Mouse (Mus musculus) midbrain, embryonic 16.5 days (tissue): ENCODE data around the gene Pdcl3. TPM values are rescaled to one million over a fixed set of nuclear protein-coding genes. Genes with fewer than 3 reads are reported as not detected.
A peak's percentile ranks its signal among the peaks of the same experiment; 100 is the strongest.

Experiments used
- ATAC-seq: fragments of 200-750 bp; cut with Nextera tagmentation; 2 replicates; pipeline ENCODE4 v1.8.0; 2017; ENCODE audit warnings: moderate TSS enrichment
- H3K27ac ChIP-seq: fragments of 300-500 bp; sonication (generic); 2 replicates; pipeline ENCODE4 v1.5.1; 2014; ENCODE audit warnings: mild to moderate bottlenecking, low read length, mixed read lengths
- H3K27me3 ChIP-seq: fragments of 300-500 bp; sonication (generic); 2 replicates; pipeline ENCODE4 v1.6.1; 2014; ENCODE audit warnings: low read depth, low read length, mixed read lengths; ENCODE audit not compliant: control insufficient read depth, insufficient read depth
- H3K36me3 ChIP-seq: fragments of 300-500 bp; sonication (generic); 2 replicates; pipeline ENCODE4 v1.6.1; 2014; ENCODE audit warnings: mild to moderate bottlenecking, low read length, moderate library complexity, mixed read lengths; ENCODE audit not compliant: control insufficient read depth, insufficient read depth
- H3K4me1 ChIP-seq: fragments of 300-500 bp; sonication (generic); 2 replicates; pipeline ENCODE4 v1.6.1; 2014; ENCODE audit warnings: mild to moderate bottlenecking, low read length, mixed read lengths; ENCODE audit not compliant: control insufficient read depth, insufficient read depth
- H3K4me2 ChIP-seq: fragments of 300-500 bp; sonication (generic); 2 replicates; pipeline ENCODE4 v1.6.1; 2014; ENCODE audit warnings: mild to moderate bottlenecking, low read length, mixed read lengths
- H3K4me3 ChIP-seq: fragments of 300-500 bp; sonication (generic); 2 replicates; pipeline ENCODE4 v1.5.1; 2014; ENCODE audit warnings: low read depth, mild to moderate bottlenecking, low read length, moderate library complexity, mixed read lengths
- H3K9ac ChIP-seq: fragments of 300-500 bp; sonication (generic); 2 replicates; pipeline ENCODE4 v1.6.1; 2014; ENCODE audit warnings: low read depth, low read length, mixed read lengths
- H3K9me3 ChIP-seq: fragments of 300-500 bp; sonication (generic); replicated peaks from 2 replicates; pipeline ENCODE4 v1.6.1; 2014; ENCODE audit warnings: mild to moderate bottlenecking, low read length, mixed read lengths; ENCODE audit not compliant: control insufficient read depth, poor library complexity, severe bottlenecking
- WGBS: fragments of 180-500 bp; shearing (Covaris S2); extraction: QIAGEN DNeasy Blood & Tissue Kit; methylation state at CpG from one replicate; pipeline ENCODE4 v1.1.7; 2014; 5-methylcytosine and 5-hydroxymethylcytosine counted together
- polyA plus RNA-seq: library from polyadenylated mRNA; unstranded; fragments of >200 nt; fragmentation: Nextera tagmentation; extraction: Ambion mirVana; gene quantifications from 2 replicates; pipeline ENCODE4 v1.2.1, GENCODE M21; 2015

Pdcl3 gene
- polyA plus RNA-seq, 1 experiment from 2014 or later: 163 TPM

- 79% methylated on average over 2 of the region's 2 CpGs for WGBS
- Histone ChIP-seq H3K9ac (no peak overlapping the region), H3K4me1 (peaks cover 10% of the 10 kb centered on the region), H3K36me3 (no peaks in the 10 kb centered on the region), H3K27me3 (no peaks in the 10 kb centered on the region), H3K9me3 (no peaks in the 10 kb centered on the region), H3K27ac (no peak overlapping the region), H3K4me2 (no peak overlapping the region), H3K4me3 (no peak overlapping the region)
- no peak for ATAC-seq
These were observed 1.5 kb upstream of the Pdcl3 start for GRCm38 (mm10) chr1:38983870-38984269.

GRCm38 (mm10) chr1:38987080-38987864 is 1.9 kb downstream of the Pdcl3 start:
- Histone ChIP-seq H3K9ac (peak overlapping the region; percentile 89), H3K9me3 (no peaks in the 10 kb centered on the region), H3K4me3 (peak overlapping the region; percentile 86), H3K27me3 (no peaks in the 10 kb centered on the region), H3K4me1 (peaks cover 14% of the 10 kb centered on the region), H3K36me3 (0 out of 2 replicates have a peak, but pooled peaks cover 3% of the 10 kb centered on the region), H3K4me2 (peak overlapping the region; percentile 66), H3K27ac (peak overlapping the region; percentile 81)
- WGBS: 6% methylated on average over 37 of the region's 38 CpGs
- ATAC-seq: peak; percentile 99

- H3K27me3 ChIP-seq: no peaks in the 10 kb centered on the region
- H3K4me1 ChIP-seq: peaks cover 14% of the 10 kb centered on the region
- peak overlapping the region; percentile 81 for H3K27ac ChIP-seq
- peak; percentile 87 for ATAC-seq
- H3K4me3 ChIP-seq: peak overlapping the region; percentile 86
- WGBS: under 1% methylated on average over 25 of the region's 25 CpGs
- H3K36me3 ChIP-seq: 0 out of 2 replicates have a peak, but pooled peaks cover 3% of the 10 kb centered on the region
- H3K9ac ChIP-seq: peak overlapping the region; percentile 89
- no peaks in the 10 kb centered on the region for H3K9me3 ChIP-seq
- peak overlapping the region; percentile 87 for H3K4me2 ChIP-seq
These were observed 2.4 kb downstream of the Pdcl3 start for GRCm38 (mm10) chr1:38987865-38988211.

GRCm38 (mm10) chr1:38988357-38988756 is 2.9 kb downstream of the Pdcl3 start:
- H3K27ac ChIP-seq: peak overlapping the region; percentile 81
- ATAC-seq: no peak
- peak overlapping the region; percentile 89 for H3K9ac ChIP-seq
- H3K4me2 ChIP-seq: peak overlapping the region; percentile 87
- peak overlapping the region; percentile 86 for H3K4me3 ChIP-seq
- peaks cover 14% of the 10 kb centered on the region for H3K4me1 ChIP-seq
- H3K36me3 ChIP-seq: 0 out of 2 replicates have a peak, but pooled peaks cover 3% of the 10 kb centered on the region
- 34% methylated on average over 7 of the region's 7 CpGs for WGBS
- no peaks in the 10 kb centered on the region for H3K27me3 ChIP-seq
- H3K9me3 ChIP-seq: no peaks in the 10 kb centered on the region

- H3K9me3 ChIP-seq: no peaks in the 10 kb centered on the region
- no peak overlapping the region for H3K9ac ChIP-seq
- H3K27ac ChIP-seq: no peak overlapping the region
- peaks cover 10% of the 10 kb centered on the region for H3K4me1 ChIP-seq
- ATAC-seq: no peak
- H3K36me3 ChIP-seq: peaks cover 28% of the 10 kb centered on the region
- H3K27me3 ChIP-seq: no peaks in the 10 kb centered on the region
- H3K4me2 ChIP-seq: no peak overlapping the region
- 87% methylated on average over 3 of the region's 3 CpGs for WGBS
- no peak overlapping the region for H3K4me3 ChIP-seq
These were observed 7.0 kb downstream of the Pdcl3 start for GRCm38 (mm10) chr1:38992365-38992764.

GRCm38 (mm10) chr1:39001106-39001505 is 15.7 kb downstream of the Pdcl3 start:
- Histone ChIP-seq H3K4me1 (no peaks in the 10 kb centered on the region; the same call in 1 of the 2 replicates), H3K9me3 (no peaks in the 10 kb centered on the region), H3K36me3 (peaks cover 15% of the 10 kb centered on the region), H3K27me3 (no peaks in the 10 kb centered on the region), H3K27ac (no peak overlapping the region), H3K9ac (no peak overlapping the region), H3K4me3 (no peak overlapping the region), H3K4me2 (no peak overlapping the region)
- 16% methylated on average over 5 of the region's 5 CpGs for WGBS
- ATAC-seq: peak; percentile 63

GRCm38 (mm10) chr1:39005751-39006354 is 20.4 kb downstream of the Pdcl3 start:
- ATAC-seq: no peak
- WGBS: 38% methylated on average over 10 of the region's 10 CpGs
- no peaks in the 10 kb centered on the region; the same call in 1 of the 2 replicates for H3K4me1 ChIP-seq

GRCm38 (mm10) chr1:39006830-39007829 is 21.7 kb downstream of the Pdcl3 start:
- H3K36me3 ChIP-seq: no peaks in the 10 kb centered on the region
- H3K4me1 ChIP-seq: no peaks in the 10 kb centered on the region; the same call in 1 of the 2 replicates
- no peak overlapping the region for H3K27ac ChIP-seq
- no peak overlapping the region for H3K9ac ChIP-seq
- no peak overlapping the region for H3K4me2 ChIP-seq
- H3K27me3 ChIP-seq: no peaks in the 10 kb centered on the region
- ATAC-seq: no peak
- 55% methylated on average over 11 of the region's 11 CpGs for WGBS
- H3K4me3 ChIP-seq: no peak overlapping the region
- H3K9me3 ChIP-seq: no peaks in the 10 kb centered on the region

More at GRCm38 (mm10) chr1:39005751-39006354, 20.4 kb downstream of the Pdcl3 start:
- Histone ChIP-seq H3K4me3 (no peak overlapping the region), H3K9me3 (no peaks in the 10 kb centered on the region), H3K9ac (no peak overlapping the region), H3K36me3 (no peaks in the 10 kb centered on the region), H3K27ac (no peak overlapping the region), H3K4me2 (no peak overlapping the region), H3K27me3 (no peaks in the 10 kb centered on the region)
